Mouse (Mus musculus) gastrocnemius, adult 8-10 months (tissue): ENCODE measurements around the gene Gas6. TPM values are rescaled to one million over a fixed set of nuclear protein-coding genes. Genes with fewer than 3 reads are reported as not detected.
A peak's percentile ranks its signal among the peaks of the same experiment; 100 is the strongest.

ENCODE experiments used
- DNase-seq, 2 experiments: peaks; one replicate each; pipeline ENCODE4 v3.0.0; 2022; ENCODE audit warnings: low spot score in 2 of 2
- total RNA-seq, 4 experiments: library from RNA; stranded (reverse); gene quantifications; 2 replicates each; pipeline ENCODE4 v1.2.4; 2022

The Gas6 gene
- total RNA-seq, result 100 to 1,000 TPM in 1 of 4 experiments, 10 to 100 TPM in 3; 62.5 to 101 (median 75.1) TPM

DNA sequence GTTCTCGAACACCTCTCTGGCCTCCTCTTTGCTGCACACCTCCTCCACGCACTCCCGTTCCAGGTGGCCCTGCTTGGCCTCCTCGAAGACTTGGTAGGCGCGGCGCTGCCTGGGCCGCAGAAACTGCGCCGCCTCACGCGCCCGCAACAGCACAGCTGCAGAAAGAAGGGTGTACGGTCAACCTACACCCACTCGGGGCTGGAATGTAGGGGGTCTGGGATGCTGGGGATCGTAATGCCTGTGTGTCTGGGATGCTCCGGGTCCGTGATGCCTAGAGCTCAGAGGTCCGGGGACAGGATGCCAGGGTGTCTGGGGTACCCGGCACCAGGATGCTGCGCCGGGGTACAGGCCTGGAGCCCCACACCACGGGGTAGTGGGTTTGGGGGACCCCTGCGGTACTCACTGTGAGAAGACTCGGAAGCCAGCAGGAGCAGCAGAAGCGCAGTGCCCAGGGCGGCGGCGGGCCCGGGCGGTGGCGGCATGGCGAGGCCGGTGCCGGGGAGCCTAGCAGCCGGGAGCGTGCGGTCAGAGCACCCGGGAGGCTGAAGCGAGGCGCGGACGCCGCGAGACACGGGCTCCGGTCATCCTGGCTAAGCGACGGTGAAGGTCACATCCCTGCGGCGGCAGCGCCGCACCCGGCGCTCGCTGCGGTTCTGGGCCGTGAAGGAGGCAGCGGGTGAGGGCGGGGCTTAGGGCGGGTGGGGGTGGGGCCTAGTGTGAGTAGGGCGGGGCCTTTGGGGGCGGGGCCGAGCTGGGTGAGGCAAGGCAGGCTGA is at the start of gene Gas6:
Gene Gas6, minus strand, starts transcription at position 633 of the 774 bp plus-strand sequence.
- peak; percentile 33 to 58 for DNase-seq

DNA sequence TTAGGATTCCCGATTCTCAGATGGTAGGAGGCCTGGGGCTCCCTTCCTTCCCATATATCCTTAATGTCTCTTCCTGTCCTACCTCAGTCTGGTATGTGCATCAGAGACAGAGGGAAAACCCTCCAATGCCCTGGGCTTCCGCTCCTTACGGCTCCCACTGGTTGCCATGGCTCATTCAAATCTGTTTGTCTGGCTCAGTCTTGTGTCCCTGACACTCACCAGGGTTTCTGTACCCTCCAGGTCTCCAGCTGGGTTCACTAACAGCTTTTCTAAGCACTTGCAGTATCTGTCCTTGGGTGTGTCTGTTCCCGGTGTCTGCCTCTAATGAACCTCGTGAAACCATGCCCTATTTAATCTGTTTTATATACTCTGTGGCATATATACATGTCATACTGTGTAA is 47.2 kb upstream of the Gas6 start:
- no peak for DNase-seq

DNA sequence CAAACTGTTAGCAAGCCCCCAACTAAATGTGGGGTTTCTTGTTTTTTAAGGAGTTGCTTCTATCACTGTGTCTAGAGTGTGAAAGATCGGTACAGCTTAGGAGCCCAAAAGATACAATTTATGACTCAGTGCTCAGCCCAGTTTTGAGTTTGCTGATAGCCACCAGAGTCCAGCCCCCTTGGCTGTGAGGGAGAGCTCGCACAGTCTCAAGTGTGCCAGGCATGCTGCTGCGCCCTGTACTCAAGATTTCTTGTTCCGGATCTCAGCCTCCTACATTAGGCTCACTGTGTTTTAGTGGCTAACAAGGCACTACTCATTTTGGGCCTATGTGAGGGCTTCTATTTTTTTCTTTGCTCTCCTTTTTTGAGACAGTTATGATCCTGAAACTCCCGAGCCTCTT is 45.8 kb upstream of the Gas6 start:
- no peak for DNase-seq

DNA sequence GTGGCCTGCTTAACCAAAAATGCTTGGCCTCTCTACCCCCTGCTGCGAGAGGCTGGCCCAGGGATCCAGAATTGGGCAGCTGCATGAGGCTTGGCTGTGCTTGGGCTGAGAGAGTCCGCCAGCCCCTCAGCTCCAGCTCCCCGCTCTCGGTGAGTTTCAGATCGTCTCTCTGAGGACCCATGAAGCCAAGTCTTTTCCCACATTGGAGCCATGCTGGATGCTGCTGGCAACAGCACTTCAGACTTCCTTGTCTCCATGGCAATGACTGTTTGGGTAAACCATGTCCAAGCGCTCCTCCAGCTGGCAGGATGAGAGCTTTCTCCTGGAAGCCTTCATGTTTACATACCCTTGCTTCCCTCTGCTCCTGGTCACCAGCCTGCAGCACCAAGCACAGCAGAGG is 44.5 kb upstream of the Gas6 start:
- peak in 1 of 2 experiments; percentile 50 for DNase-seq

DNA sequence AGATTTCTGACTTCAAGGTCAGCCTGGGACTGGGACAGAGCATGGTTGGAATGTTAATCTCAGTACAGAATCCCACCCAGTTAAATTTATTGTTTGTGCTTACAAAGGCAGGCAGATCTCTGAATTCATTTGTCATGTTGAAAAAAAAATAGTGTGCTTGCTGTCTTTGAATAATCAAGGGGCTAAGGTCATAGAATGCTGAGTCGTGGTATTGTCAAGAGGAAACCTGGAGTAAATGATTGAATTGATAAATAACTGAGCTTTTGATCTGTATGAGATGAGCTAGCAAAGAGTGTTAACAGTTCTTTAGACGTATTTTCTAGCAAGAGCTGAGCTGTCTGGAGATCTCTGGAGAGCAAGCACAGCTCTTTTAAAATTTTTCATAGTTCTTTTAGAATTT is 42.8 kb upstream of the Gas6 start:
- no peak for DNase-seq

DNA sequence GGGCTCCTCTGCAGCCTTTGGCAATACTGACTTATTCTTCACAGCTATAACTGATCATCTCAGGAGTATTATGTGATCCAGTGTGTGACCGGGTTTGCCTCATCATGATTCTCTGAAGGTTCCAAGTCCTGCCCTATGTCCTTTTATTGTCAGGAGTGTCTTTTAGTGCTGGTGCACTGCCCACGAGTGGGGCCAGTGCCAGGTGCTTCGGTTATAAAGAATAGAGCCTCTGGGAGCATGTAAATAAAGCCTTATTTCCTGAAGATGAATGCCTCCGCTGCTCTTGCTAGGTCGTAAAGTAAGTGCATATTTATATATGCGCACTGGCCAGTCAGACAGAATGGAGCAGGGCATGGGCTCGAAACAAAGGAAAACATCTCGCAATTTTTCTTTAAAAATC is 38.8 kb upstream of the Gas6 start:
- no peak for DNase-seq

DNA sequence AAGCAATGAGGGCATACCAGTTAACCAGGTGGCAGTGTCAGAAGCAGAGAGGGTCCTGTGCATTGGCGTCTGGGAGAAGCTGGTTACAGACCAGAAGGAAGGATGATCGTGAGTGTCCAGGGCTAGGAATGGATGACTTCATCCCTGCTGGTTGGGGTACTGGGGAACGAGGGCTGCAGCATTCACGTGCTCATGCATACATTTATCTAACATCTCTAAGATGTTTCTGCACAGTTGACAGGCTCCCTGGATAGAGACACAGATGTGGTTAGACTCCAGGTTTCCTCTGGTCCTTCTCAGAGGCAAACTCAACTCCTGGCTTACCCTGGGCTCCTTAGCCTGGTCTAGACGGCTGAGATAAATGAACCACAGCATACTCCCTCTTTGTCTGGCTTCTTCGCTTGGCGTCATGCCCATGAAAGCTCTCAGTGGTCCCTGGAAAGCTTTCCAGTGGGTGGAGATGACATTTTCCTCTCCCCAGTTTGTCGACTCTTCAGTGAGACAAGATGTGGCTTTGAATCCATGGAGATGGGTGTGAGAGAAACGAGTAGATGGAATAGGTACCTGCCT is 37.4 kb upstream of the Gas6 start:
- no peak for DNase-seq

DNA sequence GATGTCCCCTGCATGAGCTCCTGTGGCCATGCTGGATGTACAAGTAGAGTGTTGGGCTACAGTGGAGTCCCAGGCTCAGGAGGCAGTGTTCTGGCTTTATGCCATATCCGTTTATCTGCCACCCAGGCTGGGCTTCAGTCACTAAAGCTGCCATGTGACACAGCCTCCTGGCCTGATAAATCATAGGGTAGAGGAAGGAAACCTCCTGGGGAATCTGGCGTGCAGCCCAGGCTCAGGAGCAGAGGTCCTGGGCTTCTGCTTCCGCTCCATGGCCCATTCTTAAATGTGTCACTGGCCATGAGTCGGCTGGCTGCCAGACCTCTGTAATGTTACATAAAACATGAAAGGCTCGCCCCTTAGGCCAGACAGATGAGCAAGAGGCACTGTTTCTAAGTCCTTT is 36.7 kb upstream of the Gas6 start:
- DNase-seq, result peak; percentile 77 to 87

DNA sequence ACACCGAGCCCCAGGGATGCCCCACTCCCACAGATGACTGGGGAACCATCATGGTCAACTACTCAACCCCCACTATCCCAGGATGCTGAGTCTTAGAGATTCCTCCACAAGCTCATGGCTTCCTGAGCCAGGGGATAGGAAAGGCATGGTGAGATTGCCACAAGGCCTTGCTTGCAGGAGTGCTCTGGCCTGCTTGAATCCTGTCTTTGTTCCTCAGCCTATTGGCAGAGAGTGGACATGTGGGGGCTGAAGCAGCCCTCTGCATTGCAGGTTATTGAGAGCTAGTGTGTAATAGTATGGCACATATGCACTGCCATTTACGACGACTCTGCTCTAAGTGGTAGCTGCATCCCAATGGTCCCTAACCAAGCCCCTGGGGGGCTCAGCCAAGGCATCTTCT is 36.1 kb upstream of the Gas6 start:
- DNase-seq, result no peak

DNA sequence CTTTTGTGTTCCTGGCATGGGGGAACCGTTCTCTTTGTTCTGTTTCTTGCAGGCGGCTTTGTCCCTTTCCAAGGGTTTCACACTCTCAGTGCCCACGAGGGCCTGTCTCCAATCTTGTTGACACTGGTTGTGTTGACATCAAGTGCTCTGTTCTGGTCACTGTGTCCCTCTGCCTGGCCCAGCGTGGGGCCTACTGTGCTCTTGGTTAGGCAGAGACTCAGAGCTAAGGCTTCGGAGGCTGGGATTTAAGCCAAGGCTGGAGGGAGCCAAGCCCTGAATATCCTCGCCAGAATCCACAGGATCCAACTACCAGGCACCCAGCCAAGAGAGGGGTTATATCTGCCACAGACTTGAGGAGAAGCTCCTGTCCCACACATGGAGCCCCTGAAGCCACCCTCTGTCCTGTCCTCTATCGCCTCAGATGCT is 35.6 kb upstream of the Gas6 start:
- peak; percentile 75 to 78 for DNase-seq

DNA sequence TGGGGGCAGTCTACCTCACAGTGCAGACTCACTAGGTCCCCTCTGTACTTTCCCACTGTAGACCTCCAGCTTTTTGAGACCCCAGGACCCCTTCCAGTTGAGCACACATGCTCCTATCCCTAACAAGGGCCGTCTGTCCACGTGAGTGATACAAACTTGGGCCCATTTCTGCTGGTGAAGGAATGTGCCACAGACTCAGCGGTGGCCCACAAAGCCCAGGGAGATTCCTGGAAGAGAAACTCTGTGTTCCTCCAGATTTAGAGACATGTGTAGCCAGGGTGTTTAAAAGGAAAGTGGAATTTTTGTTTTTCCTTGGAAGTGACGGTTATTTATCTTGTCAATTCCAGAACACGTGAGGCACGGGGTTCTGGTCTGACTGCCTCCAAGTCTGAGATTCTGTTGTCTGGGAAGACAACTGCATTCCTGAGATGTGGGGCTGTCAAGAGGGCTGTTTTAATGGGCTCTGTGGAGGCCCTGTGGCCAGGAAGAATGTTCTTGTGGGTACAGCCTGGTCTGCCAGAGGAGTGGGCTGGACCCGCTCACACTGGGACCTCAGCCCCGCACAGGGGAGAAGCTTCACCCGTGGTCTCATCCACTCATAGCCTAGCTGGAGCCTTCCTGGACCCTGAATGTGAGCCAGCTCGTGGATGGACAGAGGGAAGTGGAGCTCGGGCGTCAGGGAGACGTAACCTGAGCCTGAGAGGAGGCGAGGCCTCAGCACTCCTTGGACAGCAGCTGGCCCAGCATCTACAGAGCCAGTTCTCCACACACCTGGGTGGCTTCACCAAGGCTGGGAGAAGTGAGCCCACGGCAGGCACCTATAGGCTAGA is 34.9 kb upstream of the Gas6 start:
- DNase-seq, result peak in 1 of 2 experiments; percentile 47

DNA sequence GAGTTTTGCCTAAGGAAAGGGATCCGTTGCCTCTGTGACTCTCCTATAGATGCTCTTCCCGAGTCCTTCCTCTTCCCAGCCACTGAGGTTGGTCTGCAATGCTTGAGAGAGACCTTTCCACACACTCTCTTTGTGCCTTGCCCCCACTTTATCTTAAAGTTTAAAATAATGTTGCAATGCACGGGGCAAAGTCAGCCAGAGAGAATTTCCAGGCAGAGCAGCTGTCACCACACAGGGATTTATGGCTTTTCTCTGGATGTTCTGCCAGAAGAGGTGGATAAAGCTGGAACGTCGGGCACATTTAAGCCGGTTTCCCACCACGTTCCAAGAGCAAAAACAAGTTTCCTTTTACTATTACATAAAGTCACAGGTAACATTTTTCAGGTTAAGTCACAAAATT is 27.1 kb upstream of the Gas6 start:
- DNase-seq, result no peak

DNA sequence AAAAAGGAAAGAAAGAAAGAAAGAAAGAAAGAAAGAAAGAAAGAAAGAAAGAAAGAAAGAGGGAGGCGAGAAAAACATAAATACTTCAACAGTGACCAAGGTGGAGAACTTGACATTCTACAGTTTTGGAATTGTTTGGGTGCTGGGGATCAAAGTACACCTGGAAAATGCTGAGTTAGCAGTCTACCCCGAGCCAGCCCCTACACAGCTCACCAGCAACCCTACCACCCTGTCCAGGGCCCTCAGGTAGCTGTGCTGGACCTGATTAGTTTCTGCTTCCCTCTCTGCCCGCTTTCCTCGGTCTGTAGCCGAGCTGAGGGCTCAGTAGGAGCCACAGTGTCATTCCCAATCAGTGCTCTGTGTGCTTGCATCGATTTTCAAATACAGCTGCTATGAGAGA is 26.1 kb upstream of the Gas6 start:
- DNase-seq, result no peak

DNA sequence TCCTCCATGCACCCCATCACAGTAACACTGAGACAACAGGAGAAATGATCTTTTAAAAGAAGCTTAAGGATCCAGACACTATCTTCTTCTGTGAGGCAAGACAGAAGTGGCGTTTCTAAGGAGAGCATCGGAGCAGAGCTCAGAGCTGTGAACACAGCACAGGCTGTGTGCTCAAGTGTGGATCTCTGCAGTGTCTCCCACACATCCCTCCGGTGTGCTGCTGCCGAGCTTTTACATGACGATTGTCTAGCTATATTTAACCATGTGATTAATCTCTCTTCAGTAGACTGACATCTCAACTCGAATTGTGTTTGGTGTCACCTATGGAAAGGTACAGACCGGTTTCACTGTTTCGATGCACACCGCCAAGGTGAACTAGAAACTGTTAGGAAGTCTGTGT is 25.2 kb upstream of the Gas6 start:
- DNase-seq, result no peak

DNA sequence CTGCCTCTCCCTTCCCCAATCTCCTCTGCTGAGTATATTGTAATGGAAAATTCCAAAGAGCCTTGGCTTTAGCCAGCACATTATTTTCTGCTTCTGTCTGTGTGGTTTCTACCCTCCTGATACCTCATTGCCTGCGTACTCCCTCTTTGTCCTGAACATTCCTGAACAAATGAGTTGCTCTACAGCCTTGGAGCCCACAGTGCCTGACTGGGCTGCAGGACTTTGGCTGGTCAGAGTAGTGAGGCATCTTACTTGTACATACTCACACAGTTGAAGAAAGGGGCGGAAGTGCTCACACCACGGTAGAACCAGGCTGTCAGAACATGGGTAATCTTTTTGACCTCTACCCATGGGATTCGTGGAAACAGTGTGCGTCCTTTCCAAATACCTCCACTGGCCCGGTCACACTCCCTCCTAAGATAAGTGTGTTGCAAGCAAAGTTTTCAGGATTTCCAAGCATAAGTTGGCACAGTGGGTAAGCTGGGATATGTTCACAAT is 23.0 kb upstream of the Gas6 start:
- no peak for DNase-seq

DNA sequence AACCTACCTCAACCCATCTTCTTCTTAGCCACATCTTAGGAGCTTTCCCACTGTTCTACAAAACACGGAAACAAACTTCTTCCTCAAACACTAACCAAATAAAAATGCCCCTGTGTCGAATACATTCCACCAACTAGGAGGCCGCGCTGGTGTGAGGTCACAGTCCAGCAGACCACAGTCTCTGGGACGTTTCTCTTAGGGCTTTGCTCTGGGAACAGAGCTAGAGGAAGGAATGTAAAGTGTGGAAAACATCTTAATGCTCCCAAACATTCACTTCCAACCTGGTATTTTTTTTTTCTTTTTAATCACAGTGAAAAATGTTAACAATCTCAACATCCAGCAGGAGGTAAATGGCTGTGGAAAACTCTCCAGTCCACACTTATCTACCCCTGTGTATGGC is 22.4 kb upstream of the Gas6 start:
- no peak for DNase-seq

DNA sequence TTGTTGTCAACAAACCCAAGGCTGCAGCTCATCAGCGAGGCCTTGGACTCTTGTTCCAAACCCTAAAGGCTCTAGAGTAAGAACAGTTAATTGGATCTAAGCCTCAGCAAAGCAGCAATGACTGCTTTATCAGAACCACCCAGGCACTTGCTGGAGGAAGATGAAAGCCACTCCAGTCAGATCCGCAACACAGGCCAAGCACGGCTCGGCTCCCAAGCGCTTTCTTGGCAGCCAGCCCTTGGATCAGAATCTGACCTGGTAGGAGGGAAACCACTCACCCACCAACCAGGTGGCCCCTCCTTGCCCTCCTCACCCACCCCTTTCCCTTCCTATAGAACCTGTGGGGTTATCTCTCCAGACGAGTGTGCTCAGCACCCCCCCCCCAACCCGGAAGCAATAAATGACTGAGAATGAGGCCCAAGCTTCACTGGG is 21.7 kb upstream of the Gas6 start:
- peak in 1 of 2 experiments; percentile 16 for DNase-seq

DNA sequence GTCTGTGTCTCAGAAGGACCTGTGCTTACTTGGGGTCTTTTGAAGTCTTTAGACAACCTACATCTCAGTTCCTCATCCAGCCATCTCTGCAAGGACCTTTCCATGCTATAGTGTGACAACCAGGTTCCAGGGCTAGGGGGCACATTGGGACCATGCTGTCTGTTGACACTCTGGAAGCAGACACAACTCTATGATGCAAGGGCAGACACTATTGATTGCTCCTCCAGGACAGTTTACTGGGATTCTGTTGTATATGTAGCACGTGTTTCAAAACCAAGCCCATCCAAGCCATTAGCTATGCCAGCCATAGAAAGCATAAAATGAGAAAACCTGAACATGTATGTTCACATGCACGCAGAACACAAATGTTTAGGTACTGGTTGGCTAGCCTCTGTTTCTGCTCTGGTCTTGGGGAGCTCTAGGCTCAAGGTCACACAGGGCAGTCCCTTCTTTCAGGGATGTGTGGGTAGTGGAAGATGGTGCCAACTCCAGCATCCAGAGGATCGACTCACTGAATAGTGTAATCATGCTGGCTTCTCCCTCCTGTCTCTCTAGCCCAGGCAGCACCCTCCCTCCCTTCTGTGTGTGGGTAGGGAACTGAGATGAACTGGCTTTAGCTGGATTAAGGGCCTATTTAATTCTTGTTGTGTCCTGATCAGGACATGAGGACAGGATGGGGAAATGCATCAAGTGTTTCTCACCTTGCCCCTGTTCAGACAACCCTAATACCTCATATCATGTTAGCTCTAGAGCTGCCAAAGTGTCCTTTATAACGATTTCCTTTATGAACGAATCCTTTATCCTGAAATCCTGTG is 19.5 kb upstream of the Gas6 start:
- no peak for DNase-seq

DNA sequence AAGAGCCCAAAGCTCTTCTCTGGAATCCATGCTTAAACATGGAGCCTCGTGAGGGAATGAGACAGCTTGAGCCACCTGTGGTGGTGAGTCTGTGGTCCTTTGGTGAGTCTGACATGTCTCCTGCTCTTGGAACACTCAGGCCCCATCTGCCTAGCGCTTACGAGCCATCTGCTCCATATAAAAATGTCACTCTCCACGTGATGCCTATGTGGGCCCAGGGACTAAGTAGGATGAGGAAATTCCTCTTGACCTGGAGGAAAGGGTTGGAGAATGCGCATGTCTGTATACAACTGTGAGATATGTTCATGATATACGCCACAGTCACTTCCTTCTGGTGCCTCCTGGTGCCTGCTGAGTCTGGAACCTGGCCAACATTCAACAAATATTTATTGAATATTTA is 18.4 kb upstream of the Gas6 start:
- no peak for DNase-seq

DNA sequence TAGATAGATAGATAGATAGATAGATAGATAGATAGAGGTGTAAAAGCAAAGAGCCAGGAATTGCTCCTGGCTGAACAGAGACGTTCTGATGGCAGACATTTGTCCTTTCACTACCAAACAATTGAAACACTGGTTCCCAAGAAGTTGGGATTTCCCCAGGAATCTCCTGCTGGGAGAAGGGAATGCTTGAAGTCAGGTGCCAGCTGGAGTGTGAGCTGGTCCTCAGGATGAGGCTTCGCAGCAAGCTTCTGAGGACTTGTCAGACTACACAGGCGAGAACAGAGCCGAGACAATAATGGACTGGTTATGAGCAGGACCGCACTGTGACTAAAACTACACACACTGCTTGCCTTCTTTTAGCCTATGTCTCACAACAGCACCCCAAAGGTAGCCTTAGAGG is 17.7 kb upstream of the Gas6 start:
- no peak for DNase-seq

DNA sequence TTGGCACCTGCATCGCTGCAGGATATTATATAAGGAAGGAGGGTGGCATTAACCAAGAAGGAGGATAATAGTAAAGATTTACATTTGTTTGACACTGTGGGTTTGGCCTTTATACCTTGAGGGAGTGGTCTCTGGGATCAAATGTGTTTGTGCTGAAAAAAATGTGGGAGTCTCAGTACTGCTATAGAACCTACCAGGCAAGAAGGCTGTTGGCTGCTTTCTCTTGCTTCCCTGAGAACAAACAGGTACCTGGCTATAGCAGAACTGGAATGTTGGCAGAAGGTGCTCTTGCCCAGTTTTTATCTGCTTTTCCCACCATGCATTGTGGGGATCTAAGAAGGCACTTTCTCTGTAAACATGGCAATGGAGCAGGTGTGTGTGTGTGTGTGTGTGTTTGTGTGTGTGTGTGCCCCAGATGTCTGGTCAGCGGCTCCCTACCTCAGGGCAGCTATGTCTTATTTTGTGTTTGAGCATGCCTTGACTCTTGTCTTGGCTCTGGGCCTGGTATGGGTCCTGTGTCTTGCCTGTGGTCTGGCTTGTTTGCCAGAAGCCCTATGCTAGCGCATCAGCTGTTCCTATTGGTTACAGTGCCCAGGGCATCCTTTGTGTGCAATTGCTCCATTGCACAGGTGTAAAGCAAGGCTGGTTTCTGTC is 13.1 kb upstream of the Gas6 start:
- no peak for DNase-seq
